Mouse (Mus musculus) lung, adult 2 months (tissue): Measurements from ENCODE around the gene Rpl29.

Experiments used
- CTCF ChIP-seq: fragments of 200-500 bp; IDR thresholded peaks from 2 replicates; pipeline ENCODE4 v1.5.1; 2011; ENCODE audit warnings: mild to moderate bottlenecking, low read length, control low read depth; ENCODE audit not compliant: insufficient read depth
- POLR2A ChIP-seq: fragments of 200-500 bp; IDR thresholded peaks from 2 replicates; pipeline ENCODE4 v1.6.1; 2011; ENCODE audit warnings: low read depth, mild to moderate bottlenecking, control low read depth, low read length, borderline replicate concordance; ENCODE audit errors: extremely low read depth

- no peak for TF ChIP-seq POLR2A
- no peak for TF ChIP-seq CTCF
Observed at GRCm38 (mm10) chr9:106470991-106471750, 41.9 kb downstream of the Rpl29 start.
